Mouse (Mus musculus) lung, postnatal 0 days (tissue): ENCODE measurements around the gene Slc2a2. TPM values are rescaled to one million over a fixed set of nuclear protein-coding genes. Genes with fewer than 3 reads are reported as not detected.

ENCODE experiments used
- ATAC-seq: fragments of 200-750 bp; cut with Nextera tagmentation; 2 replicates; pipeline ENCODE4 v1.8.0; 2017; ENCODE audit warnings: moderate library complexity
- DNase-seq: peaks from one replicate; pipeline ENCODE4 v3.0.0-alpha.2; 2016; ENCODE audit warnings: low spot score
- H3K27ac ChIP-seq: fragments of 300-500 bp; sonication (generic); 2 replicates; pipeline ENCODE4 v1.5.1; 2014; ENCODE audit warnings: antibody characterized with exemption, mild to moderate bottlenecking, low read length, mixed read lengths
- H3K27me3 ChIP-seq: fragments of 300-500 bp; sonication (generic); replicated peaks from 2 replicates; pipeline ENCODE4 v1.6.1; 2014; ENCODE audit warnings: low read length, mixed read lengths; ENCODE audit not compliant: insufficient read depth
- H3K36me3 ChIP-seq: fragments of 300-500 bp; sonication (generic); 2 replicates; pipeline ENCODE4 v1.6.1; 2014; ENCODE audit warnings: low read length, mixed read lengths; ENCODE audit not compliant: insufficient read depth
- H3K4me1 ChIP-seq: fragments of 300-500 bp; sonication (generic); 2 replicates; pipeline ENCODE4 v1.6.1; 2014; ENCODE audit warnings: antibody characterized with exemption, low read depth, low read length, mixed read lengths; ENCODE audit not compliant: insufficient read depth
- H3K4me2 ChIP-seq: fragments of 300-500 bp; sonication (generic); replicated peaks from 2 replicates; pipeline ENCODE4 v1.6.1; 2014; ENCODE audit warnings: low read depth, mild to moderate bottlenecking, low read length, moderate library complexity, mixed read lengths
- H3K4me3 ChIP-seq: fragments of 300-500 bp; sonication (generic); 2 replicates; pipeline ENCODE4 v1.5.1; 2014; ENCODE audit warnings: low read depth, low read length
- H3K9ac ChIP-seq: fragments of 300-500 bp; sonication (generic); replicated peaks from 2 replicates; pipeline ENCODE4 v1.6.1; 2014; ENCODE audit warnings: low read depth, mild to moderate bottlenecking
- H3K9me3 ChIP-seq: fragments of 300-500 bp; sonication (generic); 2 replicates; pipeline ENCODE4 v1.6.1; 2016; ENCODE audit warnings: low read length, mixed read lengths
- CTCF ChIP-seq: IDR thresholded peaks from 2 replicates; pipeline ENCODE4 v1.5.1; 2016; ENCODE audit warnings: antibody characterized with exemption, mild to moderate bottlenecking
- EP300 ChIP-seq: IDR thresholded peaks from 2 replicates; pipeline ENCODE4 v1.6.1; 2016; ENCODE audit warnings: antibody characterized with exemption, mild to moderate bottlenecking, control low read depth
- WGBS: fragments of 180-500 bp; shearing (Covaris S2); extraction: QIAGEN DNeasy Blood & Tissue Kit; methylation state at CpG from one replicate; pipeline ENCODE4 v1.1.7; 2014; 5-methylcytosine and 5-hydroxymethylcytosine counted together
- polyA plus RNA-seq: library from polyadenylated mRNA; unstranded; fragments of >200 nt; fragmentation: Nextera tagmentation; extraction: Ambion mirVana; gene quantifications from 2 replicates; pipeline ENCODE4 v1.2.1, GENCODE M21; 2015

Slc2a2 gene
- polyA plus RNA-seq, 1 experiment from 2014 or later: 0.24 TPM

- H3K9me3 ChIP-seq: no peaks in the 10 kb centered on the region
- H3K36me3 ChIP-seq: no peaks in the 10 kb centered on the region
- TF ChIP-seq EP300 (no peak), CTCF (no peak)
- no peaks in the 10 kb centered on the region for H3K4me1 ChIP-seq
- ATAC-seq (no peak), DNase-seq (no peak)
- H3K27ac ChIP-seq: no peak overlapping the region
- H3K9ac ChIP-seq: no peak overlapping the region
- no peak overlapping the region for H3K4me3 ChIP-seq
- 72% methylated on average over 3 of the region's 3 CpGs for WGBS
- no peak overlapping the region for H3K4me2 ChIP-seq
- no peaks in the 10 kb centered on the region for H3K27me3 ChIP-seq
Observed at GRCm38 (mm10) chr3:28682411-28682810, 15.3 kb upstream of the Slc2a2 start.

GRCm38 (mm10) chr3:28685510-28685909, 12.2 kb upstream of the Slc2a2 start:
- 42% methylated on average over 2 of the region's 2 CpGs for whole genome bisulfite sequencing
- Histone ChIP-seq H3K4me3 (no peak overlapping the region), H3K9ac (no peak overlapping the region), H3K27me3 (no peaks in the 10 kb centered on the region), H3K4me2 (no peak overlapping the region), H3K4me1 (no peaks in the 10 kb centered on the region), H3K27ac (no peak overlapping the region), H3K9me3 (no peaks in the 10 kb centered on the region), H3K36me3 (no peaks in the 10 kb centered on the region)
- ATAC-seq (peak; percentile 55), DNase-seq (peak; percentile 19)
- no peak for TF ChIP-seq CTCF
- TF ChIP-seq EP300: peak; percentile 27; the same call in 1 of the 2 replicates

- H3K4me2 ChIP-seq: no peak overlapping the region
- H3K9ac ChIP-seq: no peak overlapping the region
- ATAC-seq: no peak
- no peak overlapping the region for H3K27ac ChIP-seq
- H3K36me3 ChIP-seq: no peaks in the 10 kb centered on the region
- 90% methylated on average over 5 of the region's 5 CpGs for WGBS
- no peaks in the 10 kb centered on the region for H3K27me3 ChIP-seq
- no peak overlapping the region for H3K4me3 ChIP-seq
- H3K4me1 ChIP-seq: no peaks in the 10 kb centered on the region
- DNase-seq: no peak
- H3K9me3 ChIP-seq: no peaks in the 10 kb centered on the region
- TF ChIP-seq CTCF (no peak), EP300 (no peak)
Observed at GRCm38 (mm10) chr3:28694811-28695210, 2.9 kb upstream of the Slc2a2 start.

GRCm38 (mm10) chr3:28695608-28696007, 2.1 kb upstream of the Slc2a2 start:
- Histone ChIP-seq H3K27ac (no peak overlapping the region), H3K36me3 (no peaks in the 10 kb centered on the region), H3K4me1 (no peaks in the 10 kb centered on the region), H3K9ac (no peak overlapping the region), H3K9me3 (no peaks in the 10 kb centered on the region), H3K27me3 (no peaks in the 10 kb centered on the region), H3K4me2 (no peak overlapping the region), H3K4me3 (no peak overlapping the region)
- ATAC-seq (no peak), DNase-seq (no peak)
- no peak for TF ChIP-seq CTCF
- no peak for TF ChIP-seq EP300
- WGBS: 60% methylated on average over 13 of the region's 13 CpGs

- DNase-seq: no peak
- no peak for ATAC-seq
- no peak overlapping the region for H3K27ac ChIP-seq
Observed at GRCm38 (mm10) chr3:28696162-28696561, 1.5 kb upstream of the Slc2a2 start.

GRCm38 (mm10) chr3:28699601-28700000, 1.9 kb downstream of the Slc2a2 start:
- DNase-seq (no peak), ATAC-seq (no peak)
- TF ChIP-seq EP300 (no peak), CTCF (no peak)
- Histone ChIP-seq H3K27me3 (no peaks in the 10 kb centered on the region), H3K4me3 (no peak overlapping the region), H3K4me2 (no peak overlapping the region), H3K36me3 (no peaks in the 10 kb centered on the region), H3K27ac (no peak overlapping the region), H3K9me3 (no peaks in the 10 kb centered on the region), H3K4me1 (no peaks in the 10 kb centered on the region), H3K9ac (no peak overlapping the region)
- WGBS: 65% methylated on average over 4 of the region's 4 CpGs

More at GRCm38 (mm10) chr3:28696162-28696561, 1.5 kb upstream of the Slc2a2 start:
- Histone ChIP-seq H3K27me3 (no peaks in the 10 kb centered on the region), H3K36me3 (no peaks in the 10 kb centered on the region), H3K9me3 (no peaks in the 10 kb centered on the region), H3K4me1 (no peaks in the 10 kb centered on the region), H3K4me2 (no peak overlapping the region), H3K9ac (no peak overlapping the region), H3K4me3 (no peak overlapping the region)
- 43% methylated on average over 10 of the region's 10 CpGs for WGBS
- no peak for TF ChIP-seq EP300
- TF ChIP-seq CTCF: no peak
